Mouse (Mus musculus): ENCODE data around the gene Elmo3.
"Not testable (repeated sequence)": the region's sequence is repeated elsewhere in the genome, so short reads cannot be mapped to it uniquely, and the experiment has no call there.

Gene Elmo3

GRCm38 (mm10) chr8:105276292-105277120 is 28.9 kb upstream of the Elmo3 start:
- DNase-seq (ENCODE audit: low read depth): no peak

GRCm38 (mm10) chr8:105278911-105279334 is 26.5 kb upstream of the Elmo3 start:
- DNase-seq (ENCODE audit: low read depth): no peak

- DNase-seq (ENCODE audit: low read depth): no peak
Measured at GRCm38 (mm10) chr8:105280567-105280966, 24.8 kb upstream of the Elmo3 start.

- DNase-seq (ENCODE audit: low read depth): no peak
Measured at GRCm38 (mm10) chr8:105281821-105282220, 23.6 kb upstream of the Elmo3 start.

GRCm38 (mm10) chr8:105282239-105282638 is 23.2 kb upstream of the Elmo3 start:
- DNase-seq (ENCODE audit: low read depth): no peak

GRCm38 (mm10) chr8:105283074-105283473 is 22.3 kb upstream of the Elmo3 start:
- peak; percentile 79 for DNase-seq (ENCODE audit: low read depth)

GRCm38 (mm10) chr8:105285514-105285913 is 19.9 kb upstream of the Elmo3 start:
- DNase-seq (ENCODE audit: low read depth): no peak

- peak; percentile 58 for DNase-seq (ENCODE audit: low read depth)
Measured at GRCm38 (mm10) chr8:105286907-105287306, 18.5 kb upstream of the Elmo3 start.

GRCm38 (mm10) chr8:105288231-105288630 is 17.2 kb upstream of the Elmo3 start:
- no peak for DNase-seq (ENCODE audit: low read depth)

GRCm38 (mm10) chr8:105288958-105289732 is 16.3 kb upstream of the Elmo3 start:
- DNase-seq (ENCODE audit: low read depth): peak; percentile 99

- no peak for DNase-seq (ENCODE audit: low read depth)
Measured at GRCm38 (mm10) chr8:105289805-105290460, 15.5 kb upstream of the Elmo3 start, which contains the start of gene 4931428F04Rik. Gene 4931428F04Rik, minus strand, starts transcription at chr8:105289864.

- peak; percentile 87 for DNase-seq (ENCODE audit: low read depth)
Measured at GRCm38 (mm10) chr8:105290554-105291314, 14.7 kb upstream of the Elmo3 start.

GRCm38 (mm10) chr8:105291364-105291763 is 14.0 kb upstream of the Elmo3 start:
- DNase-seq (ENCODE audit: low read depth): not testable (repeated sequence)

- peak; percentile 49 for DNase-seq (ENCODE audit: low read depth)
Measured at GRCm38 (mm10) chr8:105291802-105292201, 13.6 kb upstream of the Elmo3 start.

GRCm38 (mm10) chr8:105292471-105292870 is 12.9 kb upstream of the Elmo3 start:
- no peak for DNase-seq (ENCODE audit: low read depth)

GRCm38 (mm10) chr8:105293405-105293804 is 12.0 kb upstream of the Elmo3 start:
- DNase-seq (ENCODE audit: low read depth): no peak

- DNase-seq (ENCODE audit: low read depth): no peak
Measured at GRCm38 (mm10) chr8:105294776-105295175, 10.6 kb upstream of the Elmo3 start.

- DNase-seq (ENCODE audit: low read depth): no peak
Measured at GRCm38 (mm10) chr8:105295256-105295655, 10.1 kb upstream of the Elmo3 start.

- peak; percentile 65 for DNase-seq (ENCODE audit: low read depth)
Measured at GRCm38 (mm10) chr8:105295895-105296573, 9.4 kb upstream of the Elmo3 start, which contains the start of gene Exoc3l. Gene Exoc3l, minus strand, starts transcription at chr8:105296101.

GRCm38 (mm10) chr8:105297511-105298192 is 7.7 kb upstream of the Elmo3 start, which contains the start of gene E2f4:
Gene E2f4, plus strand, starts transcription at chr8:105297663.
- peak; percentile 91 for DNase-seq (ENCODE audit: low read depth)

Data from 416B (cell line).